Mouse (Mus musculus) cerebral cortex, adult 2 months (tissue): Measurements from ENCODE around the gene Hsd17b14.

Source experiments
- WGBS: fragments of 180-500 bp; shearing (Covaris S2); methylation state at CpG from one replicate; pipeline ENCODE4 v1.1.7; 2018; 5-methylcytosine and 5-hydroxymethylcytosine counted together

Hsd17b14 gene

DNA sequence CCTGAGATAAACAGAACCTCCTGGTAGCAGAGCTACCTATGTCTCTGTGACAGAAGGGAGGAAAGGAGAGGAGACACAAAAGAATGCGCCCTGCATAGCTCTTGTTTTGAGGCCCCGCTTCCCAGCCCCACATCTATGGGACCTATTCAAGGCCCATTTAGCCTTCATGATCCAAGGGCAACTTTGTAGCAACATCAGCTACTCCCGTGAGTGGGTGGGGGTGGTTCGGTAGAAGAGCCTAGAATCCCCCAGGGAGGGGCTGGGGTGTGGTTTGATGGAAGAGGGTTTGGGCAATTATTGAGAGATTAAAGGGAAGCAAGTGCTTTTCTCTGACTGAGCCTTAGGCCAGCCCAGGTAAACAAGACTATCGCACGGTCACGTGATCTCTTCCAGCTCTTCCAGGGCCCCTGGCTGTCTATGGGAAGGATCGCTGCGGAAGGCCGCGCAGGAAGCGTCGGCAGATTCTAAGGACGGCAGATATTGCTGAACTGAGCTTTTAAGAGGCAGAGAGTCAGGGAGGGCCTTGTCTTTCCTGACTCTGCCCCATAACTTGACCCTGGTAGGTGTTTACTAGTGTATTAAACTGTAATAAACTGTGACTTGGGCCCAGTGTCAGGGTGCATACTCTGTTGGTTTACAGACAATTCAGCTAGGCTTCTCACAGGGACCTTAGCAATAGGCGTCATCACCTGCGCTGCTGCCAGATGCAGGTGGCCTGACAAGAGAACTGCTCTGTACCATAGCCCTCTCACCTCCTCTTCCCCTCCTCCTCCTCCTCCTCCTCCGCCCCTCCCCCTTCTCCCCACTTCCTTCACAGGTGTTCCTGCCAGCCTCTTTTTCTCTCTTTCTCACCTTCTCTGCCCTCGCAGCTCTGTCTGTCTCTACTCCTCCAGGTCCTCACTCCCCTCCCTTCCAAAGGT lies 44.5 kb downstream of the Hsd17b14 start:
- 75% methylated on average over 18 of the region's 18 CpGs for WGBS

DNA sequence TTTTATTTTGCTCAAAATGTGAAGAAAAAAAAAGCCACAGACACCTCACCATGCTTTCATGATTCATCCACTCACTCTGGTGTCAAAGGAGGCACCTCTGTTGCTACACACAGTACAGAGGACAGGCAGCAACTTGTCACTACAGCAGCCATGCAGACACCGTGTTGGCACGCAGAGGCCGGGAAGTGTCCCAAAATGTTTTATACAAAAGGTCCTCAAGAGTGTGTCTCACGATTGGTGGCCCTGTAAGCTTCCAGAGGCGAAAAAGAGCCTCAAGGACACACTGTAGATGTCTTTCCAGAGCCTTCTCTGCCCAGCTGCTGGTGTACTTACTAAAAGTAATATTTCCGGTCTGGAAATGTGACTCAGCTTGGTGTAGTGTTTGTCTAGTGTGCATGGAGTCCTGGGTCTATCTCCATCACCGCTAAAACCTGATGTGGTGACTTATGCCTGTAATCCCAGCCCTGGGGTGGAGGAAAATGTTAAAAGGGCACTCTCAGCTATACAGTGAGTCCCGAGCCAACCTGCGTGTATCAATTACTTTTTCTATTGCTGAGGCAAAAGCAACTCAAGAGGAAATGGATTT lies 51.1 kb downstream of the Hsd17b14 start:
- 82% methylated on average over 9 of the region's 9 CpGs for WGBS

DNA sequence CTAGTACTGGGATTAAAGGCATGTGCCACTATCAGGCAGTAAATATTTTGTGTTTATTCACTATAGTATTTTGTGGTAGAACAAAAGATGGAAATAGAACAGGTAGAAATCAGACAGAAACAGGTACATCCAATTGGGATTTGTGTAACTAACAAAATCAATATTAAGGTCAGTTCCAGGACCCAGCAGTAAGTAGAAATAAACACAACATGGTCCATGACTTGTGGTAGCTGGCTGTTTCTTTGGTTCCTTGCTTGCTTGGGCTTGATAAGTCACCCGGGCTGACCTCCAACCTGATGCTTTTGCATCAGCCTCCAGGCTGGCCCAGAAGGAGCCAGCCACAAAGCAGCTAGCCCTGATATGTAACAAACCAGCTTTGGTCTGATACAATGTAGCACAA lies 54.8 kb downstream of the Hsd17b14 start:
- WGBS = 88% methylated on average over 1 of the region's 1 CpGs

DNA sequence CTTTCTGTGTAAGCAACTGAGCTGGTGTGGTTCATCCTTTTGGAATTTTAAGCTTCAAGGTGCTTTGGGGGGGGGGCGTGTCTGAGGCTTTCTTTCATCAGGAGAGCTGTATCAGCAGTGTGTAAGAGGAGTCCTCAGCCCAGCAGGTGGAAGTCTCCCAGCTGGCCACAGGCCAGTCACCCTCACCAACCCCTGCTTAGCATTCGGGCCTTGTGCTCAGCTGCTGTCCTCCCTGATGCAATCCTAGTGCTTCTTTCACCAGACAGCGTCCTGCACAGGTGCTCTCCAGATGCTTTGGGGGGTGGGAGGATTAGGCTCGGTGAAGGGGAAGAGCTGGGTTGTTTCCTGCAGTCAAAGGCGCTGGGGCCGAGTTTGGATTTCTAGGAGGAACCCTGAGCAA lies 61.6 kb downstream of the Hsd17b14 start:
- WGBS = 53% methylated on average over 6 of the region's 6 CpGs

DNA sequence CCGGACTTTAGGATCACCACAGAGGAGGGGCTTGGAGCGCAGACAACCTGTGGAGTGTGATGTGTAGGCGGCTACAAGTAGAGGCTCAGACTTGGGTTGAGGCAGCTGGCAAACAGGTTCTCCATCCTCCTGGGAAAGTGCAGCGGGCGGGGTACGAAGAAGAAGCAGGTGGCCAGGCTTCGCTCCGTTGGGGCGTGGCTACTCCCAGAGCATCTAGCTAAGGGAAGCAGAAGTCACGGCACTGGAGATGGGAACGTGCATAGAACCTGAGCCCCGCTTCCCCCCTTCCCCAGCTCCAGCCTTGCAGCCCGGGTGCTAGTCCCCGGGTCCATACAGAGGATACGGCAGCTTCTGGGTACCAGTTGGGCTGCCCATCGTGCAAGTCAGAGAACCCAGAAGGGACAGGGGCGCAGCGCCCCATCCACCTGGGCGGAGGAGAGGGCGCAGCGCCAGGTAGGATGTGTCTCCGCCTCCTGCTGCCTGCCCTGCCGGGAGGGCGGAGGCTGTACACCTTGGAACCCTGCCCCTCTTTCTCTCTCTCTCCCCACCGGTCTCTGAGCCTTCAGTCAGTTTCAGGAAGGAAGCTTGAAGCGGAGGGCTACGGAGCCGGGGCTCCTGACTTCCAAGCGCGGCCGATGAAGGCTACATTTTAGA lies 62.5 kb downstream of the Hsd17b14 start, which contains the start of gene Fut1:
Fut1 (plus strand) TSS at position 248 of the 654 bp plus-strand sequence.
- WGBS = 8% methylated on average over 31 of the region's 31 CpGs
